Mouse (Mus musculus): ENCODE measurements at regions not wholly inside any gene's neighbourhood (a gene's known extent, or its start where the extent isn't known, plus 50 kb on each side); places are given as distances from the start of the nearest gene placed in this dataset.

GRCm38 (mm10) chr2:61080006-61080405 lies 117.0 kb upstream of the Rbms1 start:
- TF ChIP-seq CTCF (conservative IDR thresholded peaks at IDR 0.05; ENCODE audit: low read length) (no peak), POU5F1 (IDR thresholded peaks at IDR 0.05; ENCODE audit: borderline replicate concordance, low read length) (no peak), NANOG (IDR thresholded peaks at IDR 0.05; ENCODE audit: borderline replicate concordance, low read length) (no peak)
